Mouse (Mus musculus) bone marrow, adult 2 months (tissue): ENCODE data around the gene Fcf1.

ENCODE experiments used
- CTCF ChIP-seq: fragments of 200-500 bp; IDR thresholded peaks from 2 replicates; pipeline ENCODE4 v1.5.1; 2011; ENCODE audit warnings: low read length, control low read depth; ENCODE audit not compliant: control insufficient read depth, insufficient read depth
- POLR2A ChIP-seq: fragments of 200-500 bp; IDR thresholded peaks from 2 replicates; pipeline ENCODE4 v1.6.1; 2011; ENCODE audit warnings: low read depth, mild to moderate bottlenecking, control low read depth, low read length, borderline replicate concordance; ENCODE audit not compliant: control insufficient read depth

- TF ChIP-seq CTCF (no peak), POLR2A (no peak)
These were observed 18.3 kb upstream of the Fcf1 start for GRCm38 (mm10) chr12:84952351-84952750.
